Mouse (Mus musculus) forebrain, embryonic 13.5 days (tissue): Measurements from ENCODE around the gene Lamc3. TPM values are rescaled to one million over a fixed set of nuclear protein-coding genes. Genes with fewer than 3 reads are reported as not detected.
A peak's percentile ranks its signal among the peaks of the same experiment; 100 is the strongest.

ENCODE experiments used
- ATAC-seq: fragments of 200-750 bp; cut with Nextera tagmentation; 2 replicates; pipeline ENCODE4 v1.8.0; 2017
- H3K27ac ChIP-seq: fragments of 300-500 bp; sonication (generic); 2 replicates; pipeline ENCODE4 v1.5.1; 2015; ENCODE audit warnings: inconsistent platforms, mild to moderate bottlenecking, moderate library complexity
- H3K27me3 ChIP-seq: fragments of 300-500 bp; sonication (generic); 2 replicates; pipeline ENCODE4 v1.6.1; 2015; ENCODE audit warnings: mild to moderate bottlenecking, inconsistent platforms
- H3K36me3 ChIP-seq: fragments of 300-500 bp; sonication (generic); 2 replicates; pipeline ENCODE4 v1.6.1; 2015; ENCODE audit warnings: mild to moderate bottlenecking, inconsistent platforms; ENCODE audit not compliant: poor library complexity, severe bottlenecking
- H3K4me1 ChIP-seq: fragments of 300-500 bp; sonication (generic); 2 replicates; pipeline ENCODE4 v1.6.1; 2015; ENCODE audit warnings: inconsistent platforms
- H3K4me2 ChIP-seq: fragments of 300-500 bp; sonication (generic); 2 replicates; pipeline ENCODE4 v1.6.1; 2015; ENCODE audit warnings: inconsistent platforms, mild to moderate bottlenecking, moderate library complexity
- H3K4me3 ChIP-seq: fragments of 300-500 bp; sonication (generic); 2 replicates; pipeline ENCODE4 v1.5.1; 2015; ENCODE audit warnings: mild to moderate bottlenecking, inconsistent platforms
- H3K9ac ChIP-seq: fragments of 300-500 bp; sonication (generic); 2 replicates; pipeline ENCODE4 v1.6.1; 2015; ENCODE audit warnings: mild to moderate bottlenecking, inconsistent platforms
- H3K9me3 ChIP-seq: fragments of 300-500 bp; sonication (generic); replicated peaks from 2 replicates; pipeline ENCODE4 v1.6.1; 2016; ENCODE audit warnings: inconsistent platforms
- WGBS: fragments of 180-500 bp; shearing (Covaris S2); methylation state at CpG from one replicate; pipeline ENCODE4 v1.1.7; 2015; 5-methylcytosine and 5-hydroxymethylcytosine counted together
- polyA plus RNA-seq: library from polyadenylated mRNA; unstranded; fragments of >200 nt; fragmentation: Nextera tagmentation; extraction: Ambion mirVana; gene quantifications from 2 replicates; pipeline ENCODE4 v1.2.1, GENCODE M21; 2015

The Lamc3 gene
- 3.2 and 3.3 TPM in 2 replicates for polyA plus RNA-seq

GRCm38 (mm10) chr2:31887030-31887429 is at the start of gene Lamc3:
Lamc3 (plus strand) TSS chr2:31887291.
- Histone ChIP-seq H3K4me1 (peaks cover 13% of the 10 kb centered on the region), H3K27me3 (peaks cover 78% of the 10 kb centered on the region), H3K9ac (peak within 1 kb of the TSS; percentile 23; the same call in 1 of the 2 replicates), H3K4me2 (peak within 1 kb of the TSS; percentile 22; the same call in 1 of the 2 replicates), H3K36me3 (no peaks in the 10 kb centered on the region), H3K9me3 (no peaks in the 10 kb centered on the region), H3K27ac (no peak within 1 kb of the TSS), H3K4me3 (peak within 1 kb of the TSS; percentile 15; the same call in 1 of the 2 replicates)
- no peak for ATAC-seq
- WGBS: 5% methylated on average over 26 of the region's 26 CpGs

GRCm38 (mm10) chr2:31838868-31839267 is 48.2 kb upstream of the Lamc3 start:
- 0 out of 2 replicates have a peak, but pooled peaks cover 5% of the 10 kb centered on the region for H3K4me1 ChIP-seq
- no peak overlapping the region for H3K9ac ChIP-seq
- ATAC-seq: no peak
- no peaks in the 10 kb centered on the region for H3K36me3 ChIP-seq
- H3K4me3 ChIP-seq: no peak overlapping the region
- H3K27me3 ChIP-seq: peaks cover 41% of the 10 kb centered on the region
- H3K9me3 ChIP-seq: no peaks in the 10 kb centered on the region
- H3K4me2 ChIP-seq: no peak overlapping the region
- 35% methylated on average over 1 of the region's 1 CpGs for WGBS
- no peak overlapping the region for H3K27ac ChIP-seq

GRCm38 (mm10) chr2:31844729-31845136 is 42.4 kb upstream of the Lamc3 start:
- H3K9ac ChIP-seq: no peak overlapping the region
- H3K36me3 ChIP-seq: no peaks in the 10 kb centered on the region
- H3K27me3 ChIP-seq: peaks cover 73% of the 10 kb centered on the region
- no peak overlapping the region for H3K27ac ChIP-seq
- ATAC-seq: peak; percentile 83
- H3K4me1 ChIP-seq: peaks cover 31% of the 10 kb centered on the region
- H3K4me3 ChIP-seq: peak overlapping the region; percentile 53; the same call in 1 of the 2 replicates
- H3K9me3 ChIP-seq: no peaks in the 10 kb centered on the region
- peak overlapping the region; percentile 92; the same call in 1 of the 2 replicates for H3K4me2 ChIP-seq
- 3% methylated on average over 10 of the region's 10 CpGs for WGBS

- Histone ChIP-seq H3K4me3 (peak overlapping the region; percentile 53), H3K36me3 (no peaks in the 10 kb centered on the region), H3K4me1 (peaks cover 31% of the 10 kb centered on the region), H3K27ac (no peak overlapping the region), H3K4me2 (peak overlapping the region; percentile 92), H3K9ac (peak overlapping the region; percentile 58), H3K27me3 (peaks cover 73% of the 10 kb centered on the region), H3K9me3 (no peaks in the 10 kb centered on the region)
- ATAC-seq: 0 out of 2 replicates have a peak, but pooled peaks have one; percentile 20
- WGBS: 2% methylated on average over 22 of the region's 26 CpGs
These were observed 41.6 kb upstream of the Lamc3 start for GRCm38 (mm10) chr2:31845512-31845895.

GRCm38 (mm10) chr2:31845896-31846691 is 41.0 kb upstream of the Lamc3 start, which contains the start of gene Fibcd1:
Fibcd1 (minus strand) TSS chr2:31846005.
- Histone ChIP-seq H3K4me3 (peak within 1 kb of the TSS; percentile 53), H3K4me1 (peaks cover 31% of the 10 kb centered on the region), H3K4me2 (peak within 1 kb of the TSS; percentile 92), H3K9ac (peak within 1 kb of the TSS; percentile 58), H3K27me3 (peaks cover 67% of the 10 kb centered on the region), H3K9me3 (no peaks in the 10 kb centered on the region), H3K27ac (no peak within 1 kb of the TSS), H3K36me3 (no peaks in the 10 kb centered on the region)
- under 1% methylated on average over 66 of the region's 88 CpGs for WGBS
- ATAC-seq: peak; percentile 24; the same call in 1 of the 2 replicates

GRCm38 (mm10) chr2:31846692-31847660 is 40.1 kb upstream of the Lamc3 start:
- Histone ChIP-seq H3K9me3 (no peaks in the 10 kb centered on the region), H3K4me3 (peak overlapping the region; percentile 53), H3K27ac (no peak overlapping the region), H3K9ac (peak overlapping the region; percentile 58), H3K36me3 (no peaks in the 10 kb centered on the region), H3K27me3 (peaks cover 64% of the 10 kb centered on the region), H3K4me1 (peaks cover 31% of the 10 kb centered on the region), H3K4me2 (peak overlapping the region; percentile 92)
- no peak for ATAC-seq
- 2% methylated on average over 35 of the region's 35 CpGs for WGBS

GRCm38 (mm10) chr2:31847908-31848307 is 39.2 kb upstream of the Lamc3 start:
- Histone ChIP-seq H3K9ac (no peak overlapping the region), H3K9me3 (no peaks in the 10 kb centered on the region), H3K4me1 (peaks cover 31% of the 10 kb centered on the region), H3K36me3 (no peaks in the 10 kb centered on the region), H3K4me3 (no peak overlapping the region), H3K4me2 (no peak overlapping the region), H3K27me3 (peaks cover 61% of the 10 kb centered on the region), H3K27ac (no peak overlapping the region)
- WGBS: 15% methylated on average over 6 of the region's 6 CpGs
- no peak for ATAC-seq

- Histone ChIP-seq H3K4me3 (no peak overlapping the region), H3K27ac (no peak overlapping the region), H3K4me2 (no peak overlapping the region), H3K27me3 (peaks cover 51% of the 10 kb centered on the region), H3K4me1 (peaks cover 22% of the 10 kb centered on the region), H3K36me3 (no peaks in the 10 kb centered on the region), H3K9me3 (no peaks in the 10 kb centered on the region), H3K9ac (no peak overlapping the region)
- 69% methylated on average over 12 of the region's 12 CpGs for WGBS
- ATAC-seq: no peak
These were observed 37.0 kb upstream of the Lamc3 start for GRCm38 (mm10) chr2:31850141-31850540.

GRCm38 (mm10) chr2:31855991-31856390 is 31.1 kb upstream of the Lamc3 start:
- no peak for ATAC-seq
- Histone ChIP-seq H3K9ac (no peak overlapping the region), H3K4me2 (no peak overlapping the region), H3K4me1 (peaks cover 25% of the 10 kb centered on the region), H3K36me3 (no peaks in the 10 kb centered on the region), H3K27me3 (peaks cover 43% of the 10 kb centered on the region), H3K9me3 (no peaks in the 10 kb centered on the region), H3K27ac (no peak overlapping the region), H3K4me3 (no peak overlapping the region)
- WGBS: 79% methylated on average over 8 of the region's 8 CpGs

GRCm38 (mm10) chr2:31857180-31857579 is 29.9 kb upstream of the Lamc3 start:
- 51% methylated on average over 6 of the region's 6 CpGs for WGBS
- no peak overlapping the region for H3K4me2 ChIP-seq
- H3K9ac ChIP-seq: no peak overlapping the region
- no peaks in the 10 kb centered on the region for H3K36me3 ChIP-seq
- H3K9me3 ChIP-seq: no peaks in the 10 kb centered on the region
- H3K27ac ChIP-seq: no peak overlapping the region
- no peak overlapping the region for H3K4me3 ChIP-seq
- peaks cover 25% of the 10 kb centered on the region for H3K4me1 ChIP-seq
- no peak for ATAC-seq
- H3K27me3 ChIP-seq: peaks cover 39% of the 10 kb centered on the region

- Histone ChIP-seq H3K27ac (no peak overlapping the region), H3K4me2 (peak overlapping the region; percentile 13; the same call in 1 of the 2 replicates), H3K4me1 (peaks cover 25% of the 10 kb centered on the region), H3K27me3 (peaks cover 38% of the 10 kb centered on the region), H3K36me3 (no peaks in the 10 kb centered on the region), H3K9ac (no peak overlapping the region), H3K9me3 (no peaks in the 10 kb centered on the region), H3K4me3 (no peak overlapping the region)
- 8% methylated on average over 12 of the region's 12 CpGs for WGBS
- ATAC-seq: no peak
These were observed 28.6 kb upstream of the Lamc3 start for GRCm38 (mm10) chr2:31858500-31858899.
